Mouse (Mus musculus): ENCODE data around the gene Calm5. TPM values are rescaled to one million over a fixed set of nuclear protein-coding genes. Genes with fewer than 3 reads are reported as not detected.

The Calm5 gene
- polyA plus RNA-seq, 1 experiment from 2014 or later: not detected

- H3K36me3 ChIP-seq (ENCODE audit: control insufficient read depth, insufficient read depth): peaks cover 13% of the 10 kb centered on the region
- no peaks in the 10 kb centered on the region for H3K4me1 ChIP-seq (replicated peaks; ENCODE audit: control insufficient read depth, insufficient read depth, low read length)
- H3K9ac ChIP-seq (ENCODE audit: low read depth, low read length): no peak overlapping the region
- no peak overlapping the region for H3K4me2 ChIP-seq (replicated peaks; ENCODE audit: low read depth)
- no peaks in the 10 kb centered on the region for H3K9me3 ChIP-seq (ENCODE audit: control insufficient read depth)
- no peak for ATAC-seq
- WGBS: 60% methylated on average over 6 of the region's 6 CpGs
- no peak overlapping the region for H3K4me3 ChIP-seq (ENCODE audit: low read depth, low read length)
- H3K27ac ChIP-seq (ENCODE audit: low read depth, low read length): no peak overlapping the region
- no peak for TF ChIP-seq CTCF (IDR thresholded peaks at IDR 0.05; ENCODE audit: low read depth)
- H3K27me3 ChIP-seq (replicated peaks; ENCODE audit: control insufficient read depth, insufficient read depth, low read length): no peaks in the 10 kb centered on the region
Observed at GRCm38 (mm10) chr13:3877185-3877584, 23.2 kb downstream of the Calm5 start.

GRCm38 (mm10) chr13:3877679-3878220 is 23.8 kb downstream of the Calm5 start:
- whole genome bisulfite sequencing: 69% methylated on average over 4 of the region's 4 CpGs
- Histone ChIP-seq H3K36me3 (ENCODE audit: control insufficient read depth, insufficient read depth) (peaks cover 15% of the 10 kb centered on the region), H3K4me2 (replicated peaks; ENCODE audit: low read depth) (no peak overlapping the region), H3K9me3 (ENCODE audit: control insufficient read depth) (no peaks in the 10 kb centered on the region), H3K27me3 (replicated peaks; ENCODE audit: control insufficient read depth, insufficient read depth, low read length) (no peaks in the 10 kb centered on the region), H3K4me3 (ENCODE audit: low read depth, low read length) (no peak overlapping the region), H3K9ac (ENCODE audit: low read depth, low read length) (no peak overlapping the region), H3K27ac (ENCODE audit: low read depth, low read length) (no peak overlapping the region; the same call in 1 of the 2 replicates), H3K4me1 (replicated peaks; ENCODE audit: control insufficient read depth, insufficient read depth, low read length) (no peaks in the 10 kb centered on the region)
- no peak for ATAC-seq
- no peak for TF ChIP-seq CTCF (IDR thresholded peaks at IDR 0.05; ENCODE audit: low read depth)

GRCm38 (mm10) chr13:3886663-3887062 is 32.7 kb downstream of the Calm5 start:
- peaks cover 61% of the 10 kb centered on the region for H3K36me3 ChIP-seq (ENCODE audit: control insufficient read depth, insufficient read depth)

GRCm38 (mm10) chr13:3889111-3889510 is 35.1 kb downstream of the Calm5 start:
- Histone ChIP-seq H3K27me3 (replicated peaks; ENCODE audit: control insufficient read depth, insufficient read depth, low read length) (no peaks in the 10 kb centered on the region), H3K4me3 (ENCODE audit: low read depth, low read length) (no peak overlapping the region), H3K4me1 (replicated peaks; ENCODE audit: control insufficient read depth, insufficient read depth, low read length) (no peaks in the 10 kb centered on the region), H3K9ac (ENCODE audit: low read depth, low read length) (no peak overlapping the region), H3K27ac (ENCODE audit: low read depth, low read length) (no peak overlapping the region), H3K4me2 (replicated peaks; ENCODE audit: low read depth) (peak overlapping the region; percentile 69), H3K9me3 (ENCODE audit: control insufficient read depth) (no peaks in the 10 kb centered on the region), H3K36me3 (ENCODE audit: control insufficient read depth, insufficient read depth) (peaks cover 47% of the 10 kb centered on the region)
- 71% methylated on average over 3 of the region's 3 CpGs for WGBS
- TF ChIP-seq CTCF (IDR thresholded peaks at IDR 0.05; ENCODE audit: low read depth): no peak
- no peak for ATAC-seq

More at GRCm38 (mm10) chr13:3886663-3887062, 32.7 kb downstream of the Calm5 start:
- no peaks in the 10 kb centered on the region for H3K27me3 ChIP-seq (replicated peaks; ENCODE audit: control insufficient read depth, insufficient read depth, low read length)
- no peak overlapping the region; the same call in none of the 2 replicates for H3K27ac ChIP-seq (ENCODE audit: low read depth, low read length)
- no peak overlapping the region for H3K9ac ChIP-seq (ENCODE audit: low read depth, low read length)
- no peak overlapping the region for H3K4me3 ChIP-seq (ENCODE audit: low read depth, low read length)
- no peaks in the 10 kb centered on the region for H3K9me3 ChIP-seq (ENCODE audit: control insufficient read depth)
- ATAC-seq: peak; percentile 7; the same call in 1 of the 2 replicates
- H3K4me2 ChIP-seq (replicated peaks; ENCODE audit: low read depth): no peak overlapping the region
- no peak for TF ChIP-seq CTCF (IDR thresholded peaks at IDR 0.05; ENCODE audit: low read depth)
- 77% methylated on average over 7 of the region's 7 CpGs for WGBS
- no peaks in the 10 kb centered on the region for H3K4me1 ChIP-seq (replicated peaks; ENCODE audit: control insufficient read depth, insufficient read depth, low read length)

GRCm38 (mm10) chr13:3890061-3890460 is 36.1 kb downstream of the Calm5 start:
- Histone ChIP-seq H3K4me2 (replicated peaks; ENCODE audit: low read depth) (peak overlapping the region; percentile 69), H3K4me1 (replicated peaks; ENCODE audit: control insufficient read depth, insufficient read depth, low read length) (0 out of 2 replicates have a peak, but pooled peaks cover 7% of the 10 kb centered on the region), H3K9ac (ENCODE audit: low read depth, low read length) (no peak overlapping the region), H3K27me3 (replicated peaks; ENCODE audit: control insufficient read depth, insufficient read depth, low read length) (no peaks in the 10 kb centered on the region), H3K27ac (ENCODE audit: low read depth, low read length) (no peak overlapping the region), H3K4me3 (ENCODE audit: low read depth, low read length) (peak overlapping the region; percentile 72; the same call in 1 of the 2 replicates), H3K36me3 (ENCODE audit: control insufficient read depth, insufficient read depth) (peaks cover 38% of the 10 kb centered on the region), H3K9me3 (ENCODE audit: control insufficient read depth) (no peaks in the 10 kb centered on the region)
- ATAC-seq: no peak
- WGBS: 27% methylated on average over 8 of the region's 8 CpGs
- TF ChIP-seq CTCF (IDR thresholded peaks at IDR 0.05; ENCODE audit: low read depth): no peak

GRCm38 (mm10) chr13:3891479-3892087 is 37.6 kb downstream of the Calm5 start:
- Histone ChIP-seq H3K4me3 (ENCODE audit: low read depth, low read length) (peak overlapping the region; percentile 72), H3K9me3 (ENCODE audit: control insufficient read depth) (no peaks in the 10 kb centered on the region), H3K36me3 (ENCODE audit: control insufficient read depth, insufficient read depth) (peaks cover 22% of the 10 kb centered on the region), H3K9ac (ENCODE audit: low read depth, low read length) (peak overlapping the region; percentile 79; the same call in 1 of the 2 replicates), H3K4me1 (replicated peaks; ENCODE audit: control insufficient read depth, insufficient read depth, low read length) (peaks cover 10% of the 10 kb centered on the region; the same call in 1 of the 2 replicates), H3K27ac (ENCODE audit: low read depth, low read length) (peak overlapping the region; percentile 86), H3K4me2 (replicated peaks; ENCODE audit: low read depth) (peak overlapping the region; percentile 69), H3K27me3 (replicated peaks; ENCODE audit: control insufficient read depth, insufficient read depth, low read length) (no peaks in the 10 kb centered on the region)
- peak; percentile 62 for ATAC-seq
- no peak for TF ChIP-seq CTCF (IDR thresholded peaks at IDR 0.05; ENCODE audit: low read depth)
- WGBS: 24% methylated on average over 8 of the region's 8 CpGs
